Mouse (Mus musculus) olfactory bulb, adult 2 months (tissue): Measurements from ENCODE around the gene Smad6. TPM values are rescaled to one million over a fixed set of nuclear protein-coding genes. Genes with fewer than 3 reads are reported as not detected.

ENCODE experiments used
- H3K27ac ChIP-seq: fragments of 200-500 bp; 2 replicates; pipeline ENCODE4 v1.5.1; 2012; ENCODE audit warnings: low read depth, low read length; ENCODE audit not compliant: insufficient read depth
- H3K4me1 ChIP-seq: fragments of 200-500 bp; 2 replicates; pipeline ENCODE4 v1.6.1; 2012; ENCODE audit warnings: low read length; ENCODE audit not compliant: control insufficient read depth, insufficient read depth
- H3K4me3 ChIP-seq: fragments of 200-500 bp; 2 replicates; pipeline ENCODE4 v1.5.1; 2012; ENCODE audit warnings: mild to moderate bottlenecking, low read depth, low read length, moderate library complexity; ENCODE audit not compliant: insufficient read depth
- CTCF ChIP-seq: fragments of 200-500 bp; IDR thresholded peaks from 2 replicates; pipeline ENCODE4 v1.5.1; 2012; ENCODE audit warnings: low read depth, mild to moderate bottlenecking, low read length, moderate library complexity; ENCODE audit not compliant: insufficient read depth
- POLR2A ChIP-seq: fragments of 200-500 bp; IDR thresholded peaks from 2 replicates; pipeline ENCODE4 v1.6.1; 2012; ENCODE audit warnings: mild to moderate bottlenecking, low read depth, low read length, moderate library complexity; ENCODE audit not compliant: insufficient read depth
- WGBS: fragments of 180-500 bp; shearing (Covaris S2); methylation state at CpG from one replicate; pipeline ENCODE4 v1.1.7; 2018; 5-methylcytosine and 5-hydroxymethylcytosine counted together
- polyA plus RNA-seq: library from polyadenylated mRNA; stranded (reverse); fragments of >200 nt; gene quantifications from 2 replicates; pipeline ENCODE4 v1.2.4, GENCODE M21; 2012; ENCODE audit warnings: low replicate concordance; ENCODE audit not compliant: missing spikeins, insufficient read depth, insufficient read length

The Smad6 gene
- polyA plus RNA-seq, 1 experiment = not detected

DNA sequence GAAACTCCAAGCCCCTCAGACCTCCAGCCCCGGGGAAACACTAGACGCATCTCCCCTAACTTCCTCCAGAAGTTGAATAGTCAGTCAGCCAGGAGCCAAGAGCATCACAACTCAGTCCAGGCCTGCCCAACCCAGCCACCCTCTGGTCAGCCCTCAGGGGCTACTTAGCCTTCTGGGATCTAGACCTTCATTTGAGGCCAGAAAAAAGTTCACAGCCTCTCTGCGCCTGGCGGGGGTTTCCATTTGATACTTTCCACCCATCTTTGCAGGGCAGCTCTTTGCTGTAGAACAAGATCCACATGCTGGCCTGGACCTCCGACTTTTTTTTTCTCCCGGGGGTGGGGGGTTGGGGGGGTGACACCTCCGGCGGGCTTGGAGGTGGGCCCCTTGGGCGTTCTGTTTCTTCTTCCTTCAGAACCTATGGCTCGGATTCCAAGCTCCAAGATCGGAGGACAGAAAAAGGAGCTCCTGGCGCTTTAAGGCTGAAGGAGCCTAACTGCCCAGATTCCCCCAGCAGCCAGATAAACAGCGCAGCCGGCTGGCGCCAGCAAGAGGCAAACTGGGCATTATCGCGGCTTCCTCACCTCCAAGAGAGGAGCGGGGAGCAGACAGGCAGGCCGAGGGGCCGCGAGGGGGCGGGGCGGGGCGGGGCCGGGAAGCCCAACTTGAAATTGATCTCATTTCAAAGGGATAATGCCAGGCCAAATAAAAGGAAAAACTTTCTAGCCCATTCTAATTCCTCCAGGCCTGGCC is 5.0 kb downstream of the Smad6 start:
- 11% methylated on average over 25 of the region's 25 CpGs for WGBS
- no peak overlapping the region for H3K4me3 ChIP-seq
- H3K4me1 ChIP-seq = peaks cover 20% of the 10 kb centered on the region
- H3K27ac ChIP-seq = no peak overlapping the region
- no peak for TF ChIP-seq CTCF
- no peak for TF ChIP-seq POLR2A

DNA sequence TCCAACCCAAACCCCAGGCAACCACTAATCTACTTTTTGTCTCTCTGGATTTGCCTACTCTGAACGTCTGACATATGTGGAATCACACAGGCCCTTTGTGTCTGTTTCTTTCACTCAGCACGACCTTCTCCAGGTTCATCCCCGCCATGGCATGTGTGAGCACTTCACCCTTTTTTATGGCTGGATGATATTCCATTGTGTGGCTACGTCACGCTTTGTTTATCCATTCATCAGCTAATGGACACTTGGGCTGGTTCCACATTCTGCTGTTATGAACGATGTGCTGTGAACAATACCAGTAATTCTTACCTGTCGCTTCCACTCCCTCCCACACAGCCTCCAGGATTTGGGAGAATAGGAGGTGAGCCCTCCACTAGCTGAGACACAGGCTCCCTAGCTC is 5.8 kb downstream of the Smad6 start:
- H3K4me1 ChIP-seq = peaks cover 13% of the 10 kb centered on the region
- H3K4me3 ChIP-seq = no peak overlapping the region
- WGBS = 77% methylated on average over 7 of the region's 7 CpGs
- TF ChIP-seq POLR2A (no peak), CTCF (no peak)
- H3K27ac ChIP-seq = no peak overlapping the region

DNA sequence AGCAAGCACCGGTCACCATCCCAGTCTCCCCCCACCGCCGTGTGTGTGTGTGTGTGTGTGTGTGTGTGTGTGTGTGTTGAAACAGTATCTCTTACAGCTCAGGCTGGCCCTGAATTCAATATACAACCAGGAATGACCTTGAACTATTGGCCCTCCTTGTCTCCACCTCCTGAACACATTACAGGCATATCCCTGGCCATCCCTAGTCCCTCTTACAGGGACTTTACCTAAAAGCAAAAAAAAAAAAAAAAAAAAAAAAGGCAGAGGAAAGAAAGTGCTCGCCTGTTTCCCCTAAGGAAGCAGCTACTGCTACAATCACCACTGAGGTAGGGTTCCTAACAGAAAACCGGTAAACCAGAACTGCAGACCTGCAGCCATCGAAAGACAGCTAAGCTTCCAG is 7.1 kb downstream of the Smad6 start:
- Histone ChIP-seq H3K27ac (no peak overlapping the region), H3K4me3 (no peak overlapping the region), H3K4me1 (no peaks in the 10 kb centered on the region; the same call in 1 of the 2 replicates)
- WGBS = 94% methylated on average over 6 of the region's 6 CpGs
- TF ChIP-seq POLR2A = no peak
- TF ChIP-seq CTCF = no peak

DNA sequence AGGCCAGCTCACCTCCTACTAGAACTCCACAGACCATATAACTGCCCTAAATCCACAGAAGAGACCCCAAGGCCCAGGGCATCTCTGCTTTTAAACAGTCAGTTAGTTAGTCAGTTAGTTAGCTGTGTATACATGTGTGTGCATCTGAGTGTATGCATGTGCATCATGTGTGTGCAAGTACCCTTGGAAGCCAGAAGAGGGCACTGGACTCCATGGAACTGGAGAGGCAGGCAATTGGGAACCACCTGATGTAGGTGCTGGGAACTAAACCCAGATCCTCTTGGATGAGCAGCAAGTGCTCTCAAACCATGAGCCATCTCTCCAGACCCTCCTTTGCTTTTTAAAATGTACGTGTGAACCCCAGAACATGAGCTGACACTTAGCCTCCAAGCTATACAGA is 10.5 kb downstream of the Smad6 start:
- Histone ChIP-seq H3K27ac (no peak overlapping the region), H3K4me3 (no peak overlapping the region), H3K4me1 (no peaks in the 10 kb centered on the region; the same call in 1 of the 2 replicates)
- TF ChIP-seq CTCF (no peak), POLR2A (no peak)
- 97% methylated on average over 1 of the region's 1 CpGs for WGBS

DNA sequence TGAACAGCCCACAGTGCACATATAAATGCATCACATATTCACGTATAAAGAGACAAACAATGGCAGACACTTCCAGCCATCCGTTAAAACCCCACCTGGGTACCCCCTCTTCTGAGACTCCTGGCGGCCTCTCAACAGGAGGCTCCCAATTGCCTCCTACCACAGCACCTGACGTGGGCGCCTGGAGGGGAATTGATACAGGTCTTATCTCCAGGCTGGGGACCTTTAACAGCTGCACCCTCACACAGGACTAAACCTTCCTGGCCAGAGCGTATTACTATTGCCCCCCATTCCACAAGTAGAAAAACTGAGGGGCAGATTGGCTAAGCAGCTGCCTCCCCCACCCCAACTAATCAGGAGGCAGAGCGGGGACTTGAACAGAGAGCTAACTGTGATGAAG is 18.9 kb downstream of the Smad6 start:
- H3K4me3 ChIP-seq = no peak overlapping the region
- TF ChIP-seq POLR2A (no peak), CTCF (no peak)
- 90% methylated on average over 7 of the region's 7 CpGs for WGBS

DNA sequence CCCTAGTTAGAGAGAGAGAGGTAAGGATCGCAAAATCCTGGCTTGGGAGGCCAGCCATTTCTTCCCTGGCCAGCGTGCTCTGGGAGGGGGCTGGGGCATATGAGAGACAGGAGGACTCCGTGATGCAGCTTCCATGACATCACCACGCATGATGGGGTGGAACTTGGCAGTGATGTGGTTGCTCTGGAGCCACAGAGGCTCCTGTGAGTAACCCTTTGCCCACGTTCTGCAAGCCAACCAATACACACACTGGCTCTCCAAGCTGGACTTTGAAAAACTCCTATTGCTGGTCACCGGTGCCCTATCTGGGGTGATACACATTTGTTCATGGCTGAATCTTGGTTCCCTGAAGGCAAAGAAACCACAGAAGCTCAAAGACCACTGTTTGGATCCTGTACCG is 20.8 kb downstream of the Smad6 start:
- TF ChIP-seq CTCF (no peak), POLR2A (no peak)
- Histone ChIP-seq H3K27ac (no peak overlapping the region), H3K4me1 (peaks cover 7% of the 10 kb centered on the region; the same call in 1 of the 2 replicates), H3K4me3 (no peak overlapping the region)
- 90% methylated on average over 7 of the region's 7 CpGs for WGBS

More for the DNA sequence above, 18.9 kb downstream of the Smad6 start:
- Histone ChIP-seq H3K4me1 (peaks cover 2% of the 10 kb centered on the region; the same call in 1 of the 2 replicates), H3K27ac (no peak overlapping the region)

DNA sequence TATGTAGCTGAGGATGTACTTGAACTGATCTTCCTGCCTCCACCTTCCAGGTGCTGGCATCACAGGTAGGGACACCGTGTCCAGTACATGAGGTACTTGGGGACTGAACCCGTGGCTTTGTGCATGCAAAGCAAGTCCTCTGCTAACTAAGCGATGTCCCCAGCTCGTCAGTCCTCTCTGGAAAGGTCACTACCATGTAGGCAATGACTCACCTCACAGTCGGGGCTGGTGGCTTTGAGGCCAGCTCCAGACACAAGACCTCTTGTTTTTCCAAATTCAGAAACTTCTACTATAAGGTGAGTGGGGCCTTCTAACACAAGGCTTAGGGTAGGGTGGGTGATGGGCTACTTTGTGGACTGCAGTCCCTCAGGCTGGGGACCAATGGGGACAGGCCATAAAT is 21.8 kb downstream of the Smad6 start:
- 89% methylated on average over 5 of the region's 5 CpGs for WGBS
- TF ChIP-seq POLR2A = no peak
- Histone ChIP-seq H3K27ac (no peak overlapping the region), H3K4me1 (peaks cover 7% of the 10 kb centered on the region; the same call in 1 of the 2 replicates), H3K4me3 (no peak overlapping the region)

DNA sequence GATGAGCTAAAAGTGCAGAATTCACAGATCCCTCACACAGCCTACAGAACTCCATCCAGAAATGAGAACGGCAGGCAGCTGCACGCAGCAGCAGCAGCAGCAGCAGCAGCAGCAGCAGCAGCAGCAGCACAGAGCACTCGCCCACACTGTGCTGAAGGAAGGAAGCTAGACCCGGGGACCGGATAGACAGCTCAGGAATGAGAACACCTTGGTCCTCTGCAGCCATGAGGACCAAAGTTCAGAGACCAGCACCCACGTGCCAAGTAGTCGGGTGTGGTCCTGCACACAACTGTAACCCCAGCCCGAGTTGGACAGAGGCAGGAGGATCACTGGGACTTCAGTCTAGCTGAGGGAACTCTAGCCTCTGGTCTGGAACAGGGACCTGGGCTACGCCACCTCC is 22.7 kb downstream of the Smad6 start:
- H3K4me3 ChIP-seq = no peak overlapping the region
- H3K27ac ChIP-seq = no peak overlapping the region
- no peak for TF ChIP-seq POLR2A
- no peak for TF ChIP-seq CTCF
- 85% methylated on average over 9 of the region's 9 CpGs for WGBS
- peaks cover 7% of the 10 kb centered on the region; the same call in 1 of the 2 replicates for H3K4me1 ChIP-seq

DNA sequence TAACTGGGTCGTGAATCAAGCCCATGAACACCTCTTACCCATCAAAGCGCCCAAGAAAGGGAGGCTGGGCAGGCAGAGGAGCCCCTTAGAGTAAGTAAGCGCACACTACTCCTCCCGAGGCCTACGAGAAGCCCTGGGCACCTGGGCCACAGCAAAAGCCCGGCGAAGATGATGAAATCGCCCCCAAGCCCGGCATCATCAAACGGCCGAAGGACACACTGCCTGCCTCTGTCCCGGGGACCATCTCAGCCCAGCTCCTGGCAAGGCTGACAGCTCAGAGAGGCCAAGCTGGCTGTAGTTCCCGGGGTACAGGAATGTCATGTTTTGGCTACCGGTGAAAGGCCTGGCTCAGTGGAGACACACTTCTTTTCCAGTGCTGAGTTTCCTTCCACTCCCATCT is 23.8 kb downstream of the Smad6 start:
- no peak overlapping the region for H3K27ac ChIP-seq
- 50% methylated on average over 14 of the region's 14 CpGs for WGBS
- TF ChIP-seq POLR2A = no peak
- no peak for TF ChIP-seq CTCF
- no peak overlapping the region for H3K4me3 ChIP-seq
- peaks cover 7% of the 10 kb centered on the region; the same call in 1 of the 2 replicates for H3K4me1 ChIP-seq
